Mouse (Mus musculus): Measurements from ENCODE around the gene Srgap2. TPM values are rescaled to one million over a fixed set of nuclear protein-coding genes. Genes with fewer than 3 reads are reported as not detected.

The Srgap2 gene
- 10 to 100 TPM; 25.0 to 31.5 TPM for polyA plus RNA-seq (2017; shearing (Covaris generic))

DNA sequence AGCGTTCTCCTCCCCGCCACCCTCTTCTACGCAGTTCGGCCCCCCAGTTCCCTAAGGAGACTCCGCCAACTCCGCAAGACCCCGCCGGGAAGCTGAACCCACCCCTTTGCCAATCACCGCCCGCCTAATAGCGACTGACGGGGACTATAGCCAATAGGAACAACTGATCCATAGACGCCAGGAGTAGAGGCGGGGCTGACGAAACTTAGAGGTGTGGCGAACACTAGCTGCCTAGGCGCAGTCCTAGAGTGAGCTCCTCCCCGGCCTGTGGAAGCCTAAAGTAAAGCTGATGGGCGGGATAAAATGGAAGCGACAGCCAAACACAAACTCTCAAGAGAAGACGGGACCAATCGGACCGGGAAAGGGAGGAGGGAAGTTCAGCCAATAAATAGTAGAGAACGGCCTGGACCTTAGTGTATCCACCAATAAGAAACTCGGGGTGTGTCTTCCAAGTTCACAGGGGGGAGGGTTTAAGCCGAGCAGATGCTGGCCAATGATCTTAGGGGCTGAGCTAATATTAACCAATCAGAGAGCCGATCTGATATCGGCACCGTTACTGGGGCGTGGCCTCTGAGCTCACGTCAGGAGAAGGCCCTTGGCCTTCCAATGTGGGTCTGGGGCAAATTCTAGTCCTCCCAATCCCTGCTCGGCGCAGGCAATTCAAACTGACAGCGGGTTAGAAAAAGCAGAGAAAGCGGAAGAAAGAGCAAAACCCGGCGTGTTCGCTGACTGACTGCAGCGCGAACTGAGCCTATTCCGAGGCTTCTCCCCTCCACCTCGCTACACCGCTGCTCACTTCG is at the start of gene Srgap2, which contains the start of gene Fam72a:
TSS of gene Srgap2 (minus strand) at position 72 of the 800 bp plus-strand sequence.
TSS of gene Fam72a (plus strand) at position 623 of the 800 bp plus-strand sequence.
- peak; percentile 86 for ATAC-seq

DNA sequence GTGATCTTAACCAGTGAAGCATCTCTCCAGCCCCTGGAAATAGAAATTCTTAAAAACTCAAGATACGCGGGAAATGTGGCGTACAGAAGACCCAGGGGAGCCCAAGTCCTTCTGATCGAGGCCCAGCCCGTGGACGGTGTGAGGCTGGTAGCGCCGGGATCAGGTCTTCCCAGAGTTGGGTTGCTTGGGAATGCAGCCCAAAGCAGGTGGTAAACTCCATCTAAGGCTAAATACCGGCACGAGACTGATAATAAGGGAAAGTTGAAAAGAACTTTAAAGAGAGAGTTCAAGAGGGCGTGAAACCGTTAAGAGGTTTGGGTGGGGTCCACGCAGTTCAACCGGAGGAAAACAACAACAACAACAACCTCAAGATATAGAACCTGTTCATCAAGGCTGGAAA is 46.6 kb upstream of the Srgap2 start:
- ATAC-seq, result peak; percentile 64

DNA sequence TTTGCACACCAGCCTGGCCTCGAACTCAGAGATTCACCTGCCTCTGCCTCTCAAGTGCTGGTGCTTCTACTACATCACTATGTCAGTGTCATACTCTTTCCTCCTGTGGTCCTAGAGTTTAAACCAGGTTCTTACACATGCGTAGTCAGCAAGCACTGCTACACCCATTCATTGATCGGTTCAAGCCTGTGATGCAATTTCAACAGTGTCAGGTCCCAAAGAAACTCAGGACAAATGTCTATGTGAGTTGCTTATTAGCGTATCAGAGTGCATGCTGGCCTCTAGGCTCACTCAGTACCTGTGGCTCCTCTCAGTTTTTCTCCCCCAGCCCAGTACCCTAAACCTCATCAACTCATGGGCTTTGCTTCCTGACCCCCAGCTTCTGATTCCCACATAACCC is 43.2 kb upstream of the Srgap2 start:
- no peak for ATAC-seq

DNA sequence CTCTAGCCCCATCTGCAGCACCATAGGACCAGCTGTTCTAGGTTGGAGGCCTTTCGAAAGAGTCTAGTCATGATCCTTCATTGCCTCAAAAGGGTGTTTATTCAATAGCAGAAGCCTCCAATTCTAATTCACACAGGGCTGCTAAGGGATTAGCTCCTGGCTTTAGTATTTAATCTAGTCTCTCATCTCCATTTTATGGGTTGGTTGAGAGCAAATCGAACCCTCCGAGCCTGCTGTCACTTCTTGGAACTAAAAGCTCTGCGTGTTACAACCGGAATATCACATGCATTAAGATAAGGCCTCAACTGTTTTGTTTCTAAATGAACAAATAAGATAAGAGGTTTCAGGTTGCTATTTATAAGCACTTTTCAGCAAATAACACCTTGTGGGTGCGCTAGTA is 42.6 kb upstream of the Srgap2 start:
- ATAC-seq, result no peak

DNA sequence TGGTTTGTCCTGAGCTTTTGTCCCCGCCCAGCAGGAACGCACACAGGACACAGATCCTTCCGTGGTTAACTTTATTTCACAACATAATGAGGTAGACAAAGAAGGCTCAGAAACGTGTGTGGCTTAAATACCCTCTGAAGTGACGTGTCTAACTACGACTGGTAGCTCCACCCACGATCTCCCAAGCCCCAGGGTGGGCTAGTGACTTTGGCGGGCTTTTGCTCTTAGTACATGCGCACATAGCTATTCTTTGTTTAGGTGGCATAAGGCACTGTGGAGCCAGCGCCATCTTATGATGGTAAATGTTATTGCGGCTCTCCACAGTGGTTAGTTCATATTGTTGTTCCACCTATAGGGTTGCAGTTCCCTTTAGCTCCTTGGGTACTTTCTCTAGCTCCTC is 38.9 kb upstream of the Srgap2 start:
- ATAC-seq, result peak; percentile 70

DNA sequence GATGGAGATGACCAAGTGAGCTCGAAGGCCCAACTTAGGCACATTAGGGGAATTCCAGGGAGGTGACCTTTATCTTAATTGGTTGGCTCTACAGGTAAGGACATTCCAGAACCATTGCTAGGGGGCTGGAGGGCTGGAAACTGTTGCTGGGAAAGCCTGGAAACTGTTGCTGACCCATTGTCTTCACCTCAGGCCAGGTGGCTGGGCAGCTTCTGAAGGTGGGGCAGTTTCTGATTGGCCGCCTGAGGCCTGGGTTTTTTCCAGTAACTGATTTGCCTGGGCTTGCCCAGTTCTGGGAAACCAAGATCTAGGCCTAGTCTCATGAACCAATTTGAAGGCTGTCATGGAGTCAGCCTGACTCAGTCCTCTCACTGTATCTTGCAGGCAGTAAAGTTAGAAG is 34.9 kb upstream of the Srgap2 start:
- ATAC-seq, result no peak

DNA sequence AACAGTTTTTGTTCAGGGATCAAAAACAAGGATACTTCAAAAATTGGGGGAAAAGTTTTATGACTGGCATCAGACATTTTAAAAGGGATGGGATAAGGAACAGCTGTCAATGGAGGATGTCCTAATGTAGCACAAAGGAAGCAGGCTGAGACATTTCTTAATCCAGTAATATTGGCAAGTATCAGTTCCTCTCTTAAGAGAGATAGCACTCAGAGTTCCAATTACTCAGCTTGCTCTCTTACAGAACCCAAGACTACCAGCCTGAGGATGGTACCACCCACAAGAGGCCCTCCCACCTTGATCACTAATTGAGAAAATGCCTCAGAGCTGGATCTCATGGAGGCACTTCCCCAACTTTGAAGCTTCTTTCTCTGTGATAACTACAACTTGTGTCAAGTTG is 33.3 kb upstream of the Srgap2 start:
- ATAC-seq, result no peak

DNA sequence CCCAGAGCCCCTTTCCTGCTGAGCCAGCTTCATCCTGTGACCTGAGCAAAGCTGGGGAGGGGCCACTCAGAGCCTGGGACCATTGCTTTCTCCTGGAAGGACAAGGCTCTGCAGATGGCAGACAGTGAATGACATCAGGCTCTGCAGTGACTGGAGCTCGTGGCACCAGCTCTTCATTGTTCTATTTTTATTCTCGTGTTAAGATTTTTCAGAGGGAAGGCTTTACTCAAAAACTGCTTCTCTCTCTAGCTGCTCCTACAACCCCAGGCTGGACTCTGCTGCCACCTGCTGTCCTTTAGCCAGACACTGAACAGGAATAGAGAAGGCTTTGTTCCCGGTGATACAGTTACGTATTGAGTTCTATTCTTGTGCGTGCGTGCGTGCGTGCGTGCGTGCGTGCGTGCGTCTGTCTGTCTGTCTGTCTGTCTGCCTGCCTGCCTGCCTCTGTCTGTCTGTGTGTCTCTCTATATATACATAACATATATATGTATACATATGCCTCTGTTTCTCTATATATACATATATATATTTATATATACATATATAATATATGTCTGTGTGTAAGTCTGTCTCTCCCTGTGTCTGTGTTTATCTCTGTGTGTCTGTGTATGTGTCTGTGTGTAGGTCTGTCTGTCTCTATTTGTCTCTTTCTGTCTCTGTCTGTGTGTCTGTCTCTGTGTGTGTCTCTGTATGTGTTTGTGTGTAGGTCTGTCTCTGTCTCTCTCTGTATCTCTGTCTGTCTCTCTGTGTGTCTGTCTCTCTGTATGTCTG is 28.1 kb upstream of the Srgap2 start:
- ATAC-seq, result peak; percentile 99

DNA sequence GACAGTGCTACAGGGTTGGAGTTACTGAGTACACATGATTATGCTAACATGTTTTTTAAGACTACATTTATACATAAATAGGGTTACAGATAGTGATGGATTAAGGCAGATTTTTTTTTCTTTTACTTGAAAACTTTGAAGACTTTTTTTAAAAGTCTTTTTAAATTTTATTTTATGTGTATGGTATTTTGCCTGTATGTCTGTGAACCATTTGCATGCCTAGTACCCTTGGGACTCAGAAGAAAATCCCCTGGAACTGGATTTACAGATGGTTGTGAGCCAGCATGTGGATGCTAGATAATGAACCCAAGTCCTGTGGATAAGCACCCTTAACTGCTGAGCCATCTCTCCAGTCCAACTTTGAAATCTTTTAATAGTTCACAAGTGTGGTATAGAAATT is 26.3 kb upstream of the Srgap2 start:
- no peak for ATAC-seq

DNA sequence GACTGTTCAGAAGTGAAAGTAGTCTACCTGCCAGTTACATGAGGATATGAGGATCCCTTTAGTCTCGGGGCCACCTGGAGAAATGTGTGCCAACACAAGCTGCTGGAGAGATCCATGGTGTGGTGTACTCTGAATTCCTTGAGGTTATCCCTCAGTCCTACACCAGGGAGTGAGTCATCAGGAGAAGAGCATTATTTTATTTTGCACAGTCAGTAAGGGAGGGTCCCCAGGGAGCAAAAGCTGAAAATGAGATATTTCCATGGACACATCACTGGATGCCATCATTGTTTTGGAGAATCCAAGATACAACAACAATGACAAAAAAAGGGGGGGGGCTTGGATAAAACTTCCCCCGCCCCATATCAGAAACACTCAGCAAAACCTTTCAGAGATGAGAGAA is 24.8 kb upstream of the Srgap2 start:
- ATAC-seq, result no peak

DNA sequence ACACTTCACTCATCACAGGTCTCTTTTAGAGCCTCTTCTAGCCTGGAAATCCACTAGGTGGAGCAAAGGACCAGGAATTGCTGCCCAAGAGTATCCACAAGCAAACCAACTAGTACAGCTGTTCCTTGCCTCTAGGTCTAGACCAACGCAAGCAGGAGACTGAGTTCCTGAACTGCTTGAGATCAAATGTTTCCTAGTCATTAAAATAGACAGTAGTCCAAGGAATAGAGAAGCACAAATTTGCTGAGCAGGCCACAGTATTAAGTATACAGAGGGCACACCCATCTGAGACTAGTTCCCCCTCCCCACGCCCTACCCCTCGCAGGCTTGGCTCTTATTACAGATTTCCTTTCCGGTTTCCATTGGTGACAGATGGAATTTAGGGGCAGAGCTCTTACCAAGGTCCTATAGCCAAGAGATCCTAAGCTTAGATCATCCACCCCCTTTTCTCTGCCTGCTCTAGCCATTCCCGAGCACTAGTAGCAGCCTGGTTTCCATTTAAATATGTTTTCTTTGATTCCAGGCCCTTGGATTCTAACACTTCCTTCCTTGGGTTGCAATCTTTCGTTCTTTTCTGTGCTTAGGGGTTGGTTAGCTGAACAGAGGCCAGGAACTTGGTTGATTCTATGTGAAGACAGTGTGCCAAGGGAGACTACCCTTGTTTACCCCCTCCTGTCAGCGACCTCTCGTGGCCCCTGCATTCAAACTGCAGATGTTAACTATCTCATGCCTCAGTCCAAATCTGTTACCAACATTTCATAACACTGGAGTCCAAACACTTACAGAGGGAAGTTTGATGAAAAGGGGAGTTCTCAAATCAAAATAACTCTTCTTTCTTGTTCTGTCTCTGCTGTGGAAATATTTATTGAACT is 21.6 kb upstream of the Srgap2 start:
- ATAC-seq, result no peak

DNA sequence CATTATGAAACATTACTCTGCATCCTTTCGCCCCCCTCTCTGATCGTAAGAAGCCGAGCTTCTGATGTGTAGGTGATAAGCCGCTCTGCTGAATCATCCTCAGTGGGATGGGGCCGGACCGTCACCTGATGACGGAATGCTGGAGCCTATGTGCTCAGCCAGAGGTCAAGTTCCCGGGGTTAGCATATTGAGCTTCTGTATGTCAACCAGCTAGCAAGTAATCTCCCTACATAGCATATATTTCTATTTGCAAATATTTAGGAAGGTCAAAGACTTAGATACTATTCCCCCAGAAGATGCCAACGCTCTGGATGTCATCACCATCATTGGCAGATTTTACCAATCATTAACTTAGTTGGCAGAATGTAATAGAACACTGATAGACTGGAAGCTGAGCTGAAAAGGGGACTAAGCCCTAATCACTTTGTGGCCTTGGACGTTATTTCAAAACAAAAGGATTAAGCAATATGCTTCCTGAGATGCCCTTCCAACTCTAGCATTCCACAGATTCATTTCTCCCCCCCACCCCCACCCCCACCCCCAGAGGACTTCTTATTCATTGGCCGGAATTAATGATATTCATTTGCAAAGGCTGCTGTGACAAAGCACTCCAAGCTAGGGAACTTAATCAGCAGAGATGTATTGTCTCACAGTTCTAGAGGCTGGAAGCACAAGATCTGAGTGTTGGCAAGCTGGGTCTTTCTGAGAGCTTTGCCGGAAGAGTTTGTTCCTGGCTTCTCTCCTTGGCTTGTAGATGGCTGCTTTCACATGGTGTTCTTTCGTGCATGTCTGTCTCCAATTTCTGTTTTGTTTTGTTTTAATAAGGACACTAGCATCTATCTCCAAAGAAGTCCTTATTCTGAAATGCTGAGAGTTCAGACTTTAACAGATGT is 19.9 kb upstream of the Srgap2 start:
- no peak for ATAC-seq

DNA sequence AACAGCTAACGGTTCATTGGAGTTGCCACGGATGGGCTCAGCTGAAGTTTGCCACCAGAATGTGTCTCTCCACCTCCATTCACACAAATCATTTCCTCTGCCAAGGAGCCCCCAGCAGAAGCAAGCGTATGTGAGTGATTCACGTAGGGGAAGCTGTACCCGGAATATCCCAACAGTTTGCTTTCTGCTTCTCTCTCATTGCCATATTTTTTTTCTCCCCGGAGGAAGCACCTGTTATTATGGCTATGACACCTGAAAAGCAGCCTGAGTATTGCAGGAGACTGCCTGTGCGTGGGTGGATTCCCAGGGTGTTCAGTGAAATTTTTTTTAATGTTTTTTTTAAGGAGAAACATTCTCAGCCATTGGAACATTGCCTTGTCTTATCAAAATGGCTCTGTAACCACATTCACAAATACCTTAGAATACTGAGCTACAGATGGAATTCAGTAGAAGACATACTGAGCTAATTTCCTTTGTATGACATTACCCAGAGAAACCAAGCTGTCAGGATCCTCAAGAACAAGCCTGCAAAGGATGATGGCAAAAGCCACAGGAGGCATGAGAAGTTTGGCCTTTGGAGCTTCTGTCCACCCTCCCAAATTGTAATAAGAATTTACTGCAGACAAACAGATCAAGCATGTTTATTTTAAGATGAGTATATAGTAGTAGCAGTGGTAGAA is 16.9 kb upstream of the Srgap2 start:
- no peak for ATAC-seq

DNA sequence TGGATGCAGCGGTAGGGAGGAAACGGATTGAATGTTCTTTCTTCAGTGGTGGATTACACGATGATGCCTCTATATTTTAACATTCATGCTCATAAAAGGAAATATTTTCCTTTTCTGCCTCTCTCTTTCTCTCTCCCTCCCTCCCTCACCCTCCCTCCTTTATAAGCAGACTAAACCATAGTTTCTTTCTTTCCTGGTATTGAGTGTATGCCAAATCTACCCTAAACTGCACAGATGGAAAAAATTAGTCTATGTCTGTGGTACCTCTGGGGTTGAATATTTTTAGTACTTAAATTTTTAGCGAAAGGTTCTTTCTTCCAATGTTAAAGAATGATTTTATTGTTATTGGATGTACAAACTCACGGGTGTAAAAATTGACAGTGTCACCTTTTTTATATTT is 14.8 kb upstream of the Srgap2 start:
- ATAC-seq, result no peak

DNA sequence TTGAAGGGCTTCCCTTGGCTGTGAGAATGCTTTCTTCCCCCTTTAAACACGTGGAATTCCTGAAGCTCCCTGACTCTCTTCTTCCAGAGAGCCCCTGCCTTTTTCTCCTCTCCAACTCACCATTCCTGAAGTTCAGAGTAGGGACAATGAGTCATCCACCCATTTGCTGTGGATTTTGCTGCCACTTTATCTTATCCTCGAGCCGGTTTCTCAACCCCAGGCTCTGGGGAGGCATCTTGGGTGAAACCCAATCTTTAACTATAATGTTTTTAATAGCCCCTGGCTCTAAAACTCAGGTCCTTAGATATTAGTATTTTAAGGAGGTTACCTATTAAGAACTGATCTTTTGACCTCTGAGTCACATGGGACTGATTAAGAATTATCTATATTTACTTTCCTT is 14.3 kb upstream of the Srgap2 start:
- no peak for ATAC-seq

DNA sequence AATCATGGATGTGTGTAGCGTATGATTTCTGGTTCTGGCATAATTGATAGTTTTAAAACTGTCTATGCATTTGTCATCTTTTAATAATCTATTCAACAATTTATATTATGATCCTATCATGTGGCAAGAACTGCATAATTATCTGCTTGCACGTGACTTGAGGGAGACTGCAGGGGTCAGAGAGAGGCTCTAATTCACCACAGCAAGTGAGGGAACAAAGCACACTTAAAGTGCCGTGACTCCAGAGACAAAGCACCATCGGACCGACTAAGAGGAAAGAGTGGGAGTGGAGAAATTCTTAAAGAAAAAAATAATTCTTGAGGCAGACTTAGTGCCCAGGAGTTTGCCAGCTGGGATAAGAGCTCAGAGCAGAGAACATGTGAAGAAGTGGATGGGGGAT is 13.6 kb upstream of the Srgap2 start:
- no peak for ATAC-seq

DNA sequence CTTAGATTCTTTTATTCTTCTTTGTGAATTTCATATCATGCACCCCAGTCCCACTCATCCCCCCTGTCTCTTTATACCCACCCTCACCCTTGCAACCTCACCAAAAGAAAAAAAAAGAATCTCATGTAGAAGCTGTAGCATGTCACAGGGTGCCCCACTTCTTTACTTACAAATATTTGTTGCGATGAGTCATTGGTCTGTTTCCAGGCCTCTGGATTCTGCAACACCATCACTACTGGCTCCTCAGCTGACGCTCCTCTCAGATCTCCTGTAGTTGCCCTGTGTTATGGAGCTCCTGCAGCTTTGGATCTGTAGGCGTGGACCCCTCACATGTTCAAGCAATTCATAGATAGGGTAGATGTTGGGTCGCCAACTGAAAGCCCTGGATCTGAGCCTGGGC is 12.6 kb upstream of the Srgap2 start:
- ATAC-seq, result no peak

DNA sequence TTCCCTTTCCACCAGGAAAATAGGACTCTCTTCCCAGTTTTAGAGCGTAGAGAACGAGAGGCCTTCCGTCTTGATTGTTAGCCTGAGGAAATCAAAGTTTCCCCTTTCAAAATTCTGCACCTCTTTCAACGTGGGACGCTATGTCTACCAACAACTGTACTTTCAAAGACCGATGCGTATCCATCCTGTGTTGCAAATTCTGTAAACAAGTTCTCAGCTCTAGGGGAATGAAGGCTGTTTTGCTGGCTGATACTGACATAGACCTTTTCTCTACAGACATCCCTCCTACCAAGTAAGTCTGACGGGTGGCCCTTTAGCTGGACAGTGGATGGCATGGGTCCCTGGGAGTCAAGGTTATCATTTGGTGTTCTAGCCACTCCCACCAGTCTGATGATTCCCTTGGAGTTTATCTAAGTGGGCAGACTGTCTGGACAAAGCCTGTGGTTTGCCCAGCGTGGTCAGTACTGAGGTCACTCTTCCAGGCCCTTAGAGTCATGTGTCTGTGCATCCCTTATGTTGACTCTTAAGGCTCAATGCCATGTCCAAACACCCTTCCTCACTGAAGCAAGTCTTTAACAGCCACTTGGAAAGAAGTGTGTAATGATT is 1.5 kb upstream of the Srgap2 start:
- no peak for ATAC-seq

DNA sequence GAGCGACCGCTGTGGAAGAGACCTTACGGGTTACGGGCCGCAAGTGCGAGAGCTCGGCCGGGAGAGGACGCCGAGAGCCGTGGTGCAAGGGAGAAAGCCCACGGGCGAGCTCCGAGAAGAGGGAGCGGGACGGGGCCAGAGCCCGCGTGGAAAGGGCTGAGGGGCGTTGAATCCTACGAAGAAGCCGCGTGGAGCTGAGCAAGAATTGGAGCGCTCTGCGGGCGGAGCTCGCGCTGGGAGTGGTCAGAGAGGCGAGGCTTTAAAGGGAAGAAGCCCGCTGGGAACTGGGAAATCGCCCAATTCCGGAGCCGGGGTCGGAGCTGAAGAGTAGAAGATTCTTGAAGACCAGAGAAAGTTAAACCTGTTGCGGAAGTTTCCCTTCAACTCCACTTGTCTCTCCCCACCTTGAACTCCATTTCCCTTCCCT is 942 bp upstream of the Srgap2 start:
- ATAC-seq, result no peak

DNA sequence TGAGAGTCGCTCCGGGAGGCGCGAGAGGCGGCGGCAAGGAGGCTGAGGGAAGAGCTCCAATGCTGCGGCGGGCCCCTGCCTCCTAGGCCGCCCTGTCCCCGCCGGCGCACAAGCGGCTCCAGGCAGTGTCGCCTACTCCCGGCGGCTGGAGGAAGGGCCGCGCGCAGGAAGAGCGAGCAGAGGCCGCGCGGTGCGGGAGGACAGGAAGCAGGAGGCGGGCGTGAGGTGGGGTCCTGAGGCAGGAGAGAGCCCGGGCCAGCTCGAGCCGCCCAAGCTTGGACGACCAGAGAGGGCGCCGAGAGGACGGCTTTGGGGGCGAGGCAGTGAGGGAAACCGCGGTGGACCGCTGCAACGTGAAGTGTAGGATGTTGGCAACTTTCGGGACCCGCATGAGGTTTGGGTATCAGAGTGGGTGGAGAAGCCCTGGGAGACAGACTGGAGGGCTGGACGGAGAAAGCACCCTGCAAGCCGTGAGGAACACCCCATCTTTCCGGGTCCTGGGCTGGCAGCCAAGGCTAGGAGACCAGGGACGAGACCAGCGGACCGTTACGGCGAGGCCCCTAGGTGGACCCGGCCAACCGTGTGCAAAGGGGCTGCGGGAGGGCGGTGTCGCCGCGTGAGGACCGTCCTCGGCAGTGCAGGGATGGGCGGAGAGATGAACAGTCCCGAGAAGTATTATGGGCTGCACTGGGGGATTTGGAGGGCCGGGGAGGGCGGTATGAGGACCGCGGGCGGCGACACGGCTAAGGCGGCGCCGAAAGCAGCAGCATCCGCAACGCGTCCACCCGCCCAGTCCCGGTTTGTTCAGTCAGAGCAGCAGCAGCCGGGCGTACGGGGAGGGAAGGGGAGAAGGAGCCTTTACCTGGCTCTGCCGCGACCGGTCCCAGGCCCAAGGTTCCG is 531 bp downstream of the Srgap2 start:
- peak; percentile 27 for ATAC-seq

Data from CD4-positive, CD25-positive, alpha-beta regulatory T cell, adult 4 months (primary cell).